Mouse (Mus musculus) ES-E14 (cell line): Measurements from ENCODE around the gene Tbxas1. TPM values are rescaled to one million over a fixed set of nuclear protein-coding genes. Genes with fewer than 3 reads are reported as not detected.

Source experiments
- DNase-seq: peaks from one replicate; pipeline ENCODE4 v3.0.0-alpha.2; 2013; ENCODE audit warnings: low read depth, low spot score
- H3K27ac ChIP-seq: 2 replicates; pipeline ENCODE4 v1.5.1; 2012; ENCODE audit warnings: low read depth, mild to moderate bottlenecking, low read length, moderate library complexity, mixed read lengths; ENCODE audit not compliant: poor library complexity, insufficient read depth, severe bottlenecking
- H3K36me3 ChIP-seq: 2 replicates; pipeline ENCODE4 v1.6.1; 2012; ENCODE audit warnings: mild to moderate bottlenecking, low read length, moderate library complexity, mixed read lengths; ENCODE audit not compliant: control insufficient read depth, poor library complexity, insufficient read depth, severe bottlenecking
- H3K4me1 ChIP-seq, 2 experiments: fragments of 150-350 bp in 1 of 2; sonication (generic) in 1 of 2; 2 replicates each; pipeline ENCODE4 v1.6.1; 2012; ENCODE audit warnings: low read length in 2 of 2, mild to moderate bottlenecking in 1 of 2, mixed read lengths in 1 of 2; ENCODE audit not compliant: control insufficient read depth in 2 of 2, insufficient read depth in 2 of 2, poor library complexity in 1 of 2
- H3K4me3 ChIP-seq, 2 experiments: fragments of 150-350 bp in 1 of 2; sonication (generic) in 1 of 2; 2 replicates each; pipeline ENCODE4 v1.5.1; 2012; ENCODE audit warnings: low read length in 2 of 2, low read depth in 1 of 2, mild to moderate bottlenecking in 1 of 2, mixed read lengths in 1 of 2; ENCODE audit not compliant: insufficient read depth in 1 of 2, poor library complexity in 1 of 2, severe bottlenecking in 1 of 2
- H3K9ac ChIP-seq: 2 replicates; pipeline ENCODE4 v1.6.1; 2012; ENCODE audit warnings: low read depth, mild to moderate bottlenecking, low read length, mixed read lengths; ENCODE audit not compliant: poor library complexity, insufficient read depth, severe bottlenecking
- H3K9me3 ChIP-seq: fragments of 150-350 bp; sonication (generic); 2 replicates; pipeline ENCODE4 v1.6.1; 2012; ENCODE audit warnings: low read depth, mild to moderate bottlenecking, low read length; ENCODE audit not compliant: control insufficient read depth, insufficient read depth
- CHD2 ChIP-seq: IDR thresholded peaks from 2 replicates; pipeline ENCODE4 v1.6.1; 2014; ENCODE audit warnings: mild to moderate bottlenecking, low read depth, low read length, inconsistent platforms
- HCFC1 ChIP-seq: IDR thresholded peaks from 2 replicates; pipeline ENCODE4 v1.6.1; 2012; ENCODE audit warnings: low read length, inconsistent platforms, borderline replicate concordance; ENCODE audit not compliant: insufficient read depth
- MAFK ChIP-seq: IDR thresholded peaks from 2 replicates; pipeline ENCODE4 v1.6.1; 2014; ENCODE audit warnings: mild to moderate bottlenecking, low read depth, low read length, inconsistent platforms; ENCODE audit not compliant: insufficient read depth
- ZC3H11A ChIP-seq: IDR thresholded peaks from 2 replicates; pipeline ENCODE4 v1.6.1; 2012; ENCODE audit warnings: low read depth, mild to moderate bottlenecking, inconsistent platforms, low read length, borderline replicate concordance
- ZNF384 ChIP-seq: IDR thresholded peaks from 2 replicates; pipeline ENCODE4 v1.6.1; 2012; ENCODE audit warnings: low read depth, low read length, inconsistent platforms
- in situ Hi-C, 2 experiments: fragments of 600-800 bp; cut with MboI; formaldehyde crosslinking; loops; one replicate each; pipeline ENCODE4 v1.15.1; 2025; ENCODE audit warnings: low sequenced_read_pairs in 2 of 2, inconsistent platforms in 1 of 2; ENCODE audit not compliant: unreplicated experiment in 2 of 2
- total RNA-seq: library from RNA; depleted of rRNA; stranded (reverse); fragments of 300-350 nt; gene quantifications from 2 replicates; pipeline ENCODE4 v1.2.3, GENCODE M21; 2012

Gene Tbxas1
- total RNA-seq, 1 experiment: not detected

DNA sequence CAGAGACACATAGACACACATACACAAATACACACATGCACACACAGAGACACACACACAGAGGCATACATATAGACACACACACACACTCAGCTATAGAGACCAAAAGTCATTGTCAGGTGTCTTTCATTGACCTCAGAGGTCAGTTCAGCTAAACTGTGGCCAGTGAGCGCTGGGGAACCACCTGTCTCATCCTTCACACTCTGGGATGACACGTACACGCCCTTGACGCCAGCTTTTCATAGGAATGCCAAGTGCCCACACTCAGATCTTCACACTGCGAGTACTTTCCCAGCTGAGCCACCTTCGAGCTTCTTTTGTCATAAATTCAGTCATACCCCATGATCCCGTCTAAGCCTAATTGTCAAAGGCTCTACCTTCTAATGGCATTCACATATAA, 158.5 kb downstream of the Tbxas1 start:
- Histone ChIP-seq H3K27ac (no peak overlapping the region), H3K9ac (no peak overlapping the region), H3K4me1 (no peaks in the 10 kb centered on the region), H3K4me3 (no peak overlapping the region), H3K36me3 (no peaks in the 10 kb centered on the region), H3K9me3 (no peaks in the 10 kb centered on the region)
- in situ Hi-C loops: no loop called here
- DNase-seq: no peak
- TF ChIP-seq ZNF384: no peak
- TF ChIP-seq HCFC1: no peak
- TF ChIP-seq CHD2: no peak
- no peak for TF ChIP-seq ZC3H11A
- no peak for TF ChIP-seq MAFK

DNA sequence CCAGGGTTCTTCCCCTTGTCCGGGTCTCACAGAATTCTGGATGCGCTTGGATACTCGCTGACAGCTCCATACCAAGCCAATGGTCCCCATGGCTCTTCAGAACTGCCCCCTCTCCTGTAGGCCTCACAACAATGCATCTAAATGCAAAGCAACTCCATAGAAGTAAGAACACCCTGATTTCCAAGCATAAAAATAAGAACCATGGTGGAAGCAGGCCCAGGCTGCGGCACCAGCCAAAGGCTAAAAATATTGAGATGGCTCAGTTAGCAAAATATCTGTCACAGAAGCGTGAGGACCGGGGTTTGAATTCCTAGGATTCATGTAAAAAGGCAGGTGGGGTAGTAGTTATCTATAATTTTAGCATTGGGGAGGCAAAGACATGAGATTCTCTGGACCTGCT, 159.8 kb downstream of the Tbxas1 start:
- in situ Hi-C loops: no loop called here
- no peak for DNase-seq
- Histone ChIP-seq H3K9me3 (no peaks in the 10 kb centered on the region), H3K4me1 (no peaks in the 10 kb centered on the region), H3K36me3 (no peaks in the 10 kb centered on the region), H3K27ac (no peak overlapping the region), H3K9ac (no peak overlapping the region), H3K4me3 (no peak overlapping the region)
- TF ChIP-seq ZNF384: no peak
- TF ChIP-seq ZC3H11A: no peak
- no peak for TF ChIP-seq HCFC1
- no peak for TF ChIP-seq MAFK
- TF ChIP-seq CHD2: no peak

DNA sequence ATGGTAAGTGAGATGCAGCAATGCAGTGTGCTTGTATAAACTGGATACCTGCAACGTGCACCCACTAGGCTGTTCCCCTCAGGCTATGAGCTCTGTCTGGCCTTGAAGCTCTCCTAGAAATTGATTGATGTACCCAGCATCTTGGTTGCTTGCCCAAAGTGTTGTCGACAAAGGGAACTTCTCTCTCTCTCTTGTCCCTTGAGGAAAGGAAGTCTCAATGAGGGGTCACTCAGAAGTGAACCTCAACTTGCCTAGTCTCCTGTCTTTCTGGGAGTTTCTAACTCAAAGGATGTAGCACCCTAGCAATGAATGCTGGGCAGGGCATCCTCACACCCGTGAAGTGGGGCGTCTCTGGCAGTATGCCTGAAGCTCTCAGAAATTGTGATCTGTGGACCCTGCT, 161.0 kb downstream of the Tbxas1 start:
- Histone ChIP-seq H3K9ac (no peak overlapping the region), H3K4me3 (no peak overlapping the region), H3K4me1 (no peaks in the 10 kb centered on the region), H3K27ac (no peak overlapping the region), H3K9me3 (no peaks in the 10 kb centered on the region), H3K36me3 (no peaks in the 10 kb centered on the region)
- TF ChIP-seq MAFK (no peak), ZC3H11A (no peak), HCFC1 (no peak), ZNF384 (no peak), CHD2 (no peak)
- in situ Hi-C loops: no loop called here
- DNase-seq: no peak

DNA sequence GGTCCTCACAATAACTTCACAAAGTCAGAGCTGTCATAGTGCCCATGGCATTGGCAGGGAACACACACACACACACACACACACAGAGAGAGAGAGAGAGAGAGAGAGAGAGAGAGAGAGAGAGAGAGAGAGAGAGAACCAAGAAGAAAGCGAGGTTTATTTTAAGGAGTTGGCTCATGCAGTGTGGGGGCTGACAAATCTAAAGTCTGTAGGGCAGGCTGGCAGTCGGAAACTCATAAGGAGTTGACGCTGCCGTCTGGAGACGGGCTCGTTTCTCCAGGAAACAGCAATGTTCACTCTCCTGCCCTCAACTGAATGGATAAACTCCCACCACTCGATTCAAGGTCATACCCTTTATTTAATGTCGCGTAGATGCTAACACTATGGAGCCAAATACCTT, 165.2 kb downstream of the Tbxas1 start:
- TF ChIP-seq CHD2 (no peak), MAFK (no peak), HCFC1 (no peak), ZC3H11A (no peak)
- DNase-seq: no peak
- in situ Hi-C loops: no loop called here
- Histone ChIP-seq H3K4me3 (no peak overlapping the region), H3K9ac (no peak overlapping the region), H3K4me1 (no peaks in the 10 kb centered on the region), H3K36me3 (no peaks in the 10 kb centered on the region), H3K27ac (no peak overlapping the region), H3K9me3 (no peaks in the 10 kb centered on the region)

DNA sequence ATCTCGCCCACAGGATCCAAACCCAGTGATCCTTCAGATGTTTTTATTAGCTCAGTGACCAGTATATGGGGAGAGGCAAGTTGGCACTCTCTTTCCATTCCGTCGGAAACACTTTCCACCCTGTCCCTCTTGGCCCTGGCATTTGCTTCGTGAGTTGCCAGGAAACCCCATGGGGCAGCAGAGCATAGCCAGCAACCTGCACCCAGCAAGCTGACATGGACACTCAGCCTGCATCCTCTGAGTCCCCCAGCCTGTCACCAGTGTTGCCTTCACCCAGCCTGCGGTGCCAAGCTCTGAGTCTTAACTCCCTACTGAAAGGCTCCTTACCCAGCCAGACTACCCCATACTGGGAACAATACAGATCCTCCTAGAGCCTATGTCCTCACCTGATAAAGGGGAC, 173.9 kb downstream of the Tbxas1 start:
- no peaks in the 10 kb centered on the region for H3K4me1 ChIP-seq
- no peak overlapping the region for H3K4me3 ChIP-seq
- no peaks in the 10 kb centered on the region for H3K9me3 ChIP-seq
- no peak for DNase-seq
- no peak overlapping the region for H3K9ac ChIP-seq
- H3K36me3 ChIP-seq: no peaks in the 10 kb centered on the region
- H3K27ac ChIP-seq: no peak overlapping the region
- in situ Hi-C loops: no loop called here
- TF ChIP-seq ZC3H11A (no peak), CHD2 (no peak), HCFC1 (no peak), MAFK (no peak), ZNF384 (no peak)
